Mouse (Mus musculus) hindbrain, embryonic 13.5 days (tissue): Measurements from ENCODE around the gene Rps6kc1. TPM values are rescaled to one million over a fixed set of nuclear protein-coding genes. Genes with fewer than 3 reads are reported as not detected.

Source experiments
- ATAC-seq: fragments of 200-750 bp; cut with Nextera tagmentation; 2 replicates; pipeline ENCODE4 v1.8.0; 2017; ENCODE audit warnings: moderate TSS enrichment; ENCODE audit not compliant: low FRiP score
- H3K27ac ChIP-seq: fragments of 300-500 bp; sonication (generic); 2 replicates; pipeline ENCODE4 v1.5.1; 2015; ENCODE audit warnings: inconsistent platforms, mild to moderate bottlenecking, moderate library complexity
- H3K27me3 ChIP-seq: fragments of 300-500 bp; sonication (generic); 2 replicates; pipeline ENCODE4 v1.6.1; 2015; ENCODE audit warnings: mild to moderate bottlenecking, inconsistent platforms
- H3K36me3 ChIP-seq: fragments of 300-500 bp; sonication (generic); 2 replicates; pipeline ENCODE4 v1.6.1; 2015; ENCODE audit warnings: mild to moderate bottlenecking, inconsistent platforms
- H3K4me1 ChIP-seq: fragments of 300-500 bp; sonication (generic); replicated peaks from 2 replicates; pipeline ENCODE4 v1.6.1; 2015; ENCODE audit warnings: inconsistent platforms
- H3K4me2 ChIP-seq: fragments of 300-500 bp; sonication (generic); 2 replicates; pipeline ENCODE4 v1.6.1; 2015; ENCODE audit warnings: inconsistent platforms, mild to moderate bottlenecking, moderate library complexity
- H3K4me3 ChIP-seq: fragments of 300-500 bp; sonication (generic); 2 replicates; pipeline ENCODE4 v1.5.1; 2015; ENCODE audit warnings: mild to moderate bottlenecking, inconsistent platforms
- H3K9ac ChIP-seq: fragments of 300-500 bp; sonication (generic); 2 replicates; pipeline ENCODE4 v1.6.1; 2015; ENCODE audit warnings: mild to moderate bottlenecking, inconsistent platforms
- H3K9me3 ChIP-seq: fragments of 300-500 bp; sonication (generic); 2 replicates; pipeline ENCODE4 v1.6.1; 2016; ENCODE audit warnings: inconsistent platforms
- WGBS: fragments of 180-500 bp; shearing (Covaris S2); methylation state at CpG from one replicate; pipeline ENCODE4 v1.1.7; 2015; 5-methylcytosine and 5-hydroxymethylcytosine counted together
- polyA plus RNA-seq: library from polyadenylated mRNA; unstranded; fragments of >200 nt; fragmentation: Nextera tagmentation; extraction: Ambion mirVana; gene quantifications from 2 replicates; pipeline ENCODE4 v1.2.1, GENCODE M21; 2015

Gene Rps6kc1
- polyA plus RNA-seq, 1 experiment from 2014 or later, result 28.6 TPM

DNA sequence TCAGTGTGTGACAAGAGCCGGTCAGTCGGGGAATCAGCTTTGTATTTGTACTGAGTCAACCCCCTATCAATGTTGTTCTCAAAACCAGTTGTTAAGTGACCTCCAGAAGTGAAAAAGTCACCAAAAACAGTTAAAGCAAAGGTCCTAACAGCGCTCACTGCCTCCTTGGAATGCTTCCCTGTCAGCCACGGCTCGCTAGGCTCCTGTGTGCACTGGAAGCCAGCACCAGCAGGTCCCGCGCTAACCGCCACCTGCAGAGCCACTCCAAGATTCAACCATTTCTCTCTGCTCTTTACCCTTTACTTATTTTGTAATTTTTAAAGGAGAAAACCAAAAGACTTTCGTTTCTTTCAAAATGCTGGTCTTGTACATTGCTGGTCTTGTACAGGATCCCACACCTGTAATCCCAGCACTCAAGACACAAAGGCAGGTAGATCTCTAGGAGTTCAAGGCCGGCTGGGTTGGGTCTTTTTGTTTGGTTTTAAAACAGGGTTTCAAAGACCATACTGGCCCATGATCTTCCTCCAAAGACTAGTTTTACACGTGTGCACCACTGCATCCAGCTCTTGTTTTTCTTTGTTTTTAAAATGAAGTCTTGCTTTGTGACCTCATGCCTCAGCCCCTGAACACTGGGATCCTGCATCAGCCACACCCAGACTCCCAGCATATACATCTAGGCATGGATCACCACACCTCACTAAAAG is 62.3 kb downstream of the Rps6kc1 start:
- Histone ChIP-seq H3K4me2 (no peak overlapping the region), H3K27me3 (no peaks in the 10 kb centered on the region), H3K27ac (no peak overlapping the region), H3K36me3 (peaks cover 6% of the 10 kb centered on the region), H3K4me1 (0 out of 2 replicates have a peak, but pooled peaks cover 3% of the 10 kb centered on the region), H3K9me3 (no peaks in the 10 kb centered on the region), H3K4me3 (no peak overlapping the region), H3K9ac (no peak overlapping the region)
- WGBS, result 71% methylated on average over 11 of the region's 11 CpGs
- ATAC-seq, result no peak

DNA sequence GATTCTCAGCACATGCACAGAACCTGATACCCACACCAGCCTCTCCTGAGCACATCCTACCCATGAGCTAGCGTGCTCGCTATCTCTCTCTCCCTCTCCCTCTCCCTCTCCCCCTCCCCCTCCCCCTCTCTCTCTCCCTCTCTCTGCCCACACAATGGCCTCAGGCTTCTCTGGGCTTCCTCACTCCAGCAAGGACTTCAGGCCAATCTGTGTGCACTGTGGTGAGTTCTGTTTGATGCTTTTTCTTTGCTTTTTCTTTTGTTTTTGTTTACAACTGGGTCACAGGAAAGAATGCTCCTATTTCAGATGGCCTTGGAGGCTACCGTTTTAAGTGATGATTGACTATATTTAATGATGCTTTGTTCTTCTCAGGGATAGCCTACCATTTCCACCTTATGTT is 62.9 kb downstream of the Rps6kc1 start:
- Histone ChIP-seq H3K9me3 (no peaks in the 10 kb centered on the region), H3K27ac (no peak overlapping the region), H3K4me1 (0 out of 2 replicates have a peak, but pooled peaks cover 3% of the 10 kb centered on the region), H3K4me3 (no peak overlapping the region), H3K36me3 (peaks cover 12% of the 10 kb centered on the region), H3K9ac (no peak overlapping the region), H3K4me2 (no peak overlapping the region), H3K27me3 (no peaks in the 10 kb centered on the region)
- WGBS, result 41% methylated on average over 3 of the region's 3 CpGs
- ATAC-seq, result no peak

DNA sequence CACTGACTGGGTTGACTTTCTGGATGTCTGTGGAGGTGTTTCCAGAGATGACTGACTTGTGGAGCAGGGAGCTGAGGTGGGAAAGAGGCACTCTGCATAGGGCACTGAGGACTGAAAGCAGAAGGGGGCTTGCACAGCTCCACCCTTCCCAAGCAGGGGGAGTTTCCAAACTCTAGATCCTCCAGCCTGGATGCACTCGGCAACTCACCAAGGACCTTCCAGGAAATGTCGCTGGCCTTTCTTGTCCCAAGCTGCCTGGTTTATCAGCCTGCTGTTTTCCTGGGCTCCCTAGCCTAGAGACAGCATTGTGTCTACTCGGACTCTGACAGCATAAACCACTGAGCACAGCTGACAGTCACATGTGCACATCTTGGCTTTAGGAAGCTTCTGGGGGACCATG is 64.6 kb downstream of the Rps6kc1 start:
- no peak for ATAC-seq

DNA sequence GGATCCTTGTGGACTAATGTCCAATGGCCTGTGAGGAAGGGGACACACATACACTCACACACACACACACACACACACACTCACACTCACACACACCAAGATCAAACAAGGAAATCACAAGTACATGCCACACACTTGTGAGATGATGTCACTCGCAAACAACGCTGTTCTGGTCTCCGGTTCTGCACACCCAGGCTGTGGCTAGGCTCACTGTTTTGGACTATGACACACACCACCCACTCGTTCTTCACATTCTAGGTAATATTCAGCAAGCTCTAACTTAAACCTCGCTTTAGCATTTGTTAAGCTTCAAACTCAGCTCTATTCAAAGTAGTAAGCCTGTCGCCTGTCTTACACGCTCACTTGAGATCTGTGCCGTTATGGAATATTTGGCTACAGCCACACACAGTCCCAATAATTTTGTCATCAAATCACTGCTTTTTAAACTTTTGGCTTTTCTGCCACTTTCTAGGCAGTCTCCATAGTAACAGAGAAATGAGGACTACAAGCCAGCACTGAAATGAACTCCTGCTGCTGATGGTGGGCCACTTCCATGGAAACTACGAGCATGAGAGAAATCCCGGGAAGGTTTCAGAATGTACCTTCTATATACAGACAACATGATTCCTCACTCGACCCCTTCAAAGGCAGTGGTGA is 65.4 kb downstream of the Rps6kc1 start:
- no peak for ATAC-seq
- Histone ChIP-seq H3K27ac (no peak overlapping the region), H3K27me3 (no peaks in the 10 kb centered on the region), H3K36me3 (peaks cover 32% of the 10 kb centered on the region), H3K4me3 (no peak overlapping the region), H3K9ac (no peak overlapping the region), H3K9me3 (no peaks in the 10 kb centered on the region), H3K4me1 (0 out of 2 replicates have a peak, but pooled peaks cover 3% of the 10 kb centered on the region), H3K4me2 (no peak overlapping the region)
- 89% methylated on average over 11 of the region's 11 CpGs for WGBS

More for the DNA sequence above, 64.6 kb downstream of the Rps6kc1 start:
- Histone ChIP-seq H3K27ac (no peak overlapping the region), H3K9me3 (no peaks in the 10 kb centered on the region), H3K4me3 (no peak overlapping the region), H3K36me3 (peaks cover 26% of the 10 kb centered on the region), H3K4me1 (0 out of 2 replicates have a peak, but pooled peaks cover 3% of the 10 kb centered on the region), H3K27me3 (no peaks in the 10 kb centered on the region), H3K9ac (no peak overlapping the region), H3K4me2 (no peak overlapping the region)
- 78% methylated on average over 3 of the region's 3 CpGs for WGBS

DNA sequence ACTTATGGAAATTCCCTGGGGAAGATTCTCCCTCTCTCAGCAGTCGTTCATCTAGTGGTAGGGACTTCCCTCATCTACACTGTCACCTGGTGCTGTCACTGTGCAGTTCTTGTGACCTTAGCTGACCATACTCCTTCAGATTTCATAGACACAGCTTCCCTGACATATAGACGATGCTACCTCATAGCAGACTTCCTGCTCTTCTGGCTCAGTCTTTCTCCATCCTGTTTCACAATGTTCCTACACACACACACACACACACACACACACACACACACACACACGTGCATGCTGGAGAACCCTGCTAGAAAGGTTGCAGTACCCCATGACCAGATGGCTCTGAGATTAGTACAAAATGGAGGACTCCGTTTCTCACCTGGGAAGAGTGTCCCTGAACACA is 66.2 kb downstream of the Rps6kc1 start:
- Histone ChIP-seq H3K9me3 (no peaks in the 10 kb centered on the region), H3K9ac (no peak overlapping the region), H3K4me3 (no peak overlapping the region), H3K27ac (no peak overlapping the region), H3K27me3 (no peaks in the 10 kb centered on the region), H3K36me3 (peaks cover 33% of the 10 kb centered on the region), H3K4me1 (0 out of 2 replicates have a peak, but pooled peaks cover 3% of the 10 kb centered on the region), H3K4me2 (no peak overlapping the region)
- ATAC-seq, result no peak
- WGBS, result 81% methylated on average over 4 of the region's 4 CpGs

DNA sequence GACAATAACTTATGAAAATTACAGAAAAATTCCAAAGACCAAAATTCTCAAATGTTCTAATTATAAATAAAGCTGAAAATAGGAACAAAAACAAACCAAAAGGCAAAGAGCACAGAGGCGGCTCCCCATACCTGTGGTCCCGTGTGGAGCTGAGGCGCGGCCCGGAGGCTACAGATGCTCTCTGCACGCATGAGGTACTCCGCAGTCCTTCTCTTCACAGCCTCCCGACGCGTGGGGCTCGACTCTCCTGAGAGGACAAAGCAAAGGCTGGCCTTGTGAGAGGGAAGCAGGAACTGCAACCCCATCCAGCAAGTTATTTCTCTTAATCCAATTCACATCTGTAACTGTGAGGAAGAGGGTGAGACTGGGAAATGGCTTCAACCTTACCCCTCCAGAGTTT is 67.2 kb downstream of the Rps6kc1 start:
- no peak for ATAC-seq
- H3K27ac ChIP-seq, result no peak overlapping the region

DNA sequence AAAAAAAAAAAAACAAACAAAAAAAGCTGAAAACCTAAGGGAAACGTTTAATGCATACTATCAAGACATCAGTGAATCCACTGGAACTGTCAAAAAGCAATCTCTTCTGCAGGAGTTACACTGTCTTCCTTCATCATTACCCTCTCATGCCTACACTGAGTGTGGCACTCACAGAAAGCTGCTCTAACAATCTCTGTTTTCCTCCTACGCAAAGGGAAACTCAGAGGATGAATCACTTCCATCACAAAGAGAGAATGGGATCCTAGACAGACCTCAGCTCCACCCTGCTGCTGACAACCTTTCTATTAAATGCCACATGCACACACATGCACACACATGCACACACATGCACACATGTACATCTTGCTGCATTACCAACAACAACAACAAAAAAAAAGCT is 75.5 kb downstream of the Rps6kc1 start:
- H3K4me3 ChIP-seq, result no peak overlapping the region
- no peak overlapping the region for H3K4me2 ChIP-seq
- ATAC-seq, result no peak
- H3K27me3 ChIP-seq, result no peaks in the 10 kb centered on the region
- no peak overlapping the region for H3K9ac ChIP-seq
- no peaks in the 10 kb centered on the region for H3K4me1 ChIP-seq
- peaks cover 9% of the 10 kb centered on the region for H3K36me3 ChIP-seq
- no peaks in the 10 kb centered on the region for H3K9me3 ChIP-seq
- no peak overlapping the region for H3K27ac ChIP-seq
- WGBS, result 91% methylated on average over 2 of the region's 2 CpGs

More for the DNA sequence above, 67.2 kb downstream of the Rps6kc1 start:
- no peaks in the 10 kb centered on the region for H3K9me3 ChIP-seq
- H3K4me2 ChIP-seq, result no peak overlapping the region
- H3K9ac ChIP-seq, result no peak overlapping the region
- H3K36me3 ChIP-seq, result peaks cover 33% of the 10 kb centered on the region
- H3K4me1 ChIP-seq, result 0 out of 2 replicates have a peak, but pooled peaks cover 3% of the 10 kb centered on the region
- WGBS, result 73% methylated on average over 11 of the region's 11 CpGs
- H3K4me3 ChIP-seq, result no peak overlapping the region
- no peaks in the 10 kb centered on the region for H3K27me3 ChIP-seq

DNA sequence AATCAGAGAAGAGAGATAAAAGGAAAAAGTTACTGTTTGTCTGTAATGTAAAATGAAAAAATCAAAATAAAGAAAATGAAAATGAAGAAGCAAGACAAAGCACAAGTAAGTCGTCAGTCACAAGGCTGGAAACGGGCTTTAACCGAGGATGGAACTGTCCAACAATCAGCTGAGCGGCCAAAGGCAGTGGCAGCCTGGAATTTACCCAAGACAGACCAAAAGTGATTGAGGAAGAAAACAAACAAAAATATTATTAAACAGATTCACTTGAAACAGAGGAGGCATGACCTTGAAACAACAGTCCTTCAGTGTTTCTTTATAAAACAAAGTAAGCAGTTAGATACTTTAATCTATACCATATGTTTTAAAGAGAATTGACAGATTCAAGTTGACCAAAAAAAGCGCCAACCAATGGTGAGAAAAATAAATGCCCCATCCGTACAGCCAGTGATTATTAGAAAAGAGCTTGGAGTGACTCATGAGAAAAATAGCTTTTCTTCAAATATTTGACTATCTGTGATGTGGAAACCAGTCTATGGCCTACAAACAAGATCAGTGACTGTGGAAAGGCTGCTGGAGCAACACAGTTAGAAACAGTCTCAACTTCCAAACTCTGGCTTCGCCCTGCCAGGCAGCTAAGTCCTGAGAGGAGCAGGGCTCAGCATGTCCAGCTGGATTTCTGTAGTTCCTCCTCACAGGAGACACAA is 77.2 kb downstream of the Rps6kc1 start:
- WGBS, result 77% methylated on average over 7 of the region's 7 CpGs
- Histone ChIP-seq H3K4me1 (no peaks in the 10 kb centered on the region), H3K9me3 (no peaks in the 10 kb centered on the region), H3K27me3 (no peaks in the 10 kb centered on the region), H3K4me3 (no peak overlapping the region), H3K27ac (no peak overlapping the region), H3K36me3 (peaks cover 17% of the 10 kb centered on the region), H3K9ac (no peak overlapping the region), H3K4me2 (no peak overlapping the region)
- ATAC-seq, result no peak

DNA sequence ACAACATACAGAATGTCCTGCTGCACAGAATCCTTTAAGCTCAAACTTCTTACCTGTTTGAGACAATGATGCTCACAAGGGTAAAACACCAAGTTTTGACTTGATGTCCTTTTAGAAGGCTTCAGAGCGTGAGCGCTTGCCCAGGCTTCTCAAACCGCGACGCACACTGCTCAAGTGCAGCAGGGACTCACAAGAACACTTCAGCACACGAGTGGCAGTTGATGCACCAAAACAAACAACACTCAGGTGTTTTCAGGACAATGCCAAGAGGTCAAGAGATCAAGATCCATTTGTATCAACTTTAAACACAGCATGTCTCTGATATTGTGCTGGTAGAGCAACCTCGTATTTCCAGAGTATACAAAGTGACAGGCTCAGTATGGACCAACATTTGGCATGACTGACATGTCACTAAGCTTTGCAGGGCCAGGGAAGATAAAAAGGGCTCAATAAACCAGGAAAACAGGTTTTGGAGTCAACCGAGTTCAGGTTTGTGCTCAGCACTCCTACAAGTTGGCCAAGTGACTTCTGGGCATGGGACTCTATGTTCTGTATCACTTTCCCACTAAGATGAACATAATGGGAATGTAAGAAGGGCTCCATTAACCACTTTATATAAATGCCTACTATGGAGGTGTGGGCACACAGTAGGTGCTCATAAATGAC is 78.5 kb downstream of the Rps6kc1 start:
- H3K36me3 ChIP-seq, result peaks cover 22% of the 10 kb centered on the region
- WGBS, result 89% methylated on average over 8 of the region's 8 CpGs
- no peak overlapping the region for H3K27ac ChIP-seq
- no peaks in the 10 kb centered on the region for H3K4me1 ChIP-seq
- no peaks in the 10 kb centered on the region for H3K27me3 ChIP-seq
- no peak overlapping the region for H3K4me2 ChIP-seq
- ATAC-seq, result no peak
- H3K9ac ChIP-seq, result no peak overlapping the region
- no peak overlapping the region for H3K4me3 ChIP-seq
- no peaks in the 10 kb centered on the region for H3K9me3 ChIP-seq

DNA sequence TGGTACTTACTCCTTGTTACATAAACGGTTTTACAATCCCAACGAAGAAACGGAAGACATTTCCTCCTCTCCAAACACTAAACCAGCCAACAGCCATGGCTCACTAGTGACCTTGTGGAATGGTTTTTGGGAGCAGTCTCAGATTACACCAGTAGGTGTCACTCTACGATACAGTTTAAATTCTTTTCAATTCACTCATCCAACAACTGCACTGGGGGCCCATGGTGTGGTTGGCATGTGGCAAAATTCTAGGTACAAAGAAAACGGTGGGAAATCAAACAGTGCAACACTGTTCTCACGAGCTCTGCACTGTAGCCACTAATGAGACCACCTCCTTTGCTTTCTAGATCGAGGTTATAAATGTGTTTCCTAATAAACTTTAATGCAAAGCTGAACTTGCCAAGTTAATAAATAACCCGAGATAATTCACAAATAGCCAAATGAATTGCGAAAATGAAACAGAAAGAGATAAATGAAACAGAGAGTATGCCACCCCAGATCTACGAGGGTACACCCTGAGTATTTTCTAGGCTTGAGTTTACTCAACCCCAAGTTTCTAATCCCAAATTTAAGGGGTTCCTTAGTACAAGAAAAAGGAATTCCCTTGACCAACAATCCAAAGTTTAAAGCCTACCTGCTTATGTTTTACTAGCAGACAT is 79.6 kb downstream of the Rps6kc1 start:
- 58% methylated on average over 10 of the region's 10 CpGs for WGBS
- H3K36me3 ChIP-seq, result peaks cover 22% of the 10 kb centered on the region
- no peak for ATAC-seq
- H3K27me3 ChIP-seq, result no peaks in the 10 kb centered on the region
- H3K9ac ChIP-seq, result no peak overlapping the region
- H3K4me3 ChIP-seq, result no peak overlapping the region
- H3K4me1 ChIP-seq, result no peaks in the 10 kb centered on the region
- H3K27ac ChIP-seq, result no peak overlapping the region
- H3K4me2 ChIP-seq, result no peak overlapping the region
- H3K9me3 ChIP-seq, result no peaks in the 10 kb centered on the region

DNA sequence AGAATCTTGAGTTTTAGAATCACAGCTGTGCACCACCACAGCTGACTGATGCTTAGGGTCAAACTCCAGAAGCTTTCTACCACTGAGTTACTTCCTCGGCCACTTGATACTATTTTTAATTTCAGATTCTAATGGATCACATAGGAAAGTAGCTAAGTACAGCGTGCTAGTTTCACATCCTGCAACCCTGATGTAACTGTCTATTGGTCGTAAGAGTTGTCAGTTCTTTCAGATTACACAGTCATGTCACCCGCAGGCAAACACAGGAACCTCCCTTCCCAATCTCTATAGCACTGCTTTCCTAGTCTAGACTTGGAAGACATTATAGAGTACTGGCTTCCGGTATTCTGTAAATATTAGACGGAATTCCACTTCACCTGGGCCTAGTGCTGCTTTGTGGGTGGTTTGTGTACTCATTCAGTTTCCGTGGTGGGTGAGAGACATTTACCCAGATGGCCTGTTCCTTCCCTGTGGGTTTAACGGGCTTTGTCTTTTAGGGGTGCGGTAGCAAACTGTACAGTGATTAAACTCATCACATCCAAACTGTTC is 85.0 kb downstream of the Rps6kc1 start:
- 90% methylated on average over 9 of the region's 9 CpGs for whole genome bisulfite sequencing
- Histone ChIP-seq H3K9me3 (no peaks in the 10 kb centered on the region), H3K4me2 (no peak overlapping the region), H3K9ac (no peak overlapping the region), H3K4me1 (no peaks in the 10 kb centered on the region), H3K36me3 (peaks cover 19% of the 10 kb centered on the region), H3K4me3 (no peak overlapping the region), H3K27ac (no peak overlapping the region), H3K27me3 (no peaks in the 10 kb centered on the region)
- no peak for ATAC-seq
